Mouse (Mus musculus) gastrocnemius, postnatal 14 days (tissue): Measurements from ENCODE around the gene Foxc1. TPM values are rescaled to one million over a fixed set of nuclear protein-coding genes. Genes with fewer than 3 reads are reported as not detected.
A peak's percentile ranks its signal among the peaks of the same experiment; 100 is the strongest.

Experiments used
- DNase-seq: peaks from one replicate; pipeline ENCODE4 v3.0.0; 2021; ENCODE audit warnings: mixed read lengths
- intact Hi-C: fragments of 180-260 bp; cut with DNase I; formaldehyde crosslinking; loops from one replicate; pipeline ENCODE4 v1.15.1; 2025; ENCODE audit warnings: low total_unique reads
- total RNA-seq, 2 experiments: library from RNA; stranded (reverse); gene quantifications; 2 replicates each; pipeline ENCODE4 v1.2.3; 2021

Gene Foxc1
- total RNA-seq, 2 experiments from 2014 or later, result 1.3 to 1.4 TPM

GRCm38 (mm10) chr13:31803166-31804093 is 3.0 kb upstream of the Foxc1 start:
- intact Hi-C loops, result loop anchor here (5.0 kb wide), 3 partner anchors 414 to 879 kb away; no protein-coding TSS in a partner anchor
- DNase-seq, result no peak

GRCm38 (mm10) chr13:31804571-31804970 is 1.9 kb upstream of the Foxc1 start:
- intact Hi-C loops, result loop anchor here (5.0 kb wide), 3 partner anchors 413 to 878 kb away; no protein-coding TSS in a partner anchor
- DNase-seq, result no peak

GRCm38 (mm10) chr13:31805831-31806427 is 504 bp upstream of the Foxc1 start:
- DNase-seq, result no peak
- intact Hi-C loops, result no loop called here

DNA sequence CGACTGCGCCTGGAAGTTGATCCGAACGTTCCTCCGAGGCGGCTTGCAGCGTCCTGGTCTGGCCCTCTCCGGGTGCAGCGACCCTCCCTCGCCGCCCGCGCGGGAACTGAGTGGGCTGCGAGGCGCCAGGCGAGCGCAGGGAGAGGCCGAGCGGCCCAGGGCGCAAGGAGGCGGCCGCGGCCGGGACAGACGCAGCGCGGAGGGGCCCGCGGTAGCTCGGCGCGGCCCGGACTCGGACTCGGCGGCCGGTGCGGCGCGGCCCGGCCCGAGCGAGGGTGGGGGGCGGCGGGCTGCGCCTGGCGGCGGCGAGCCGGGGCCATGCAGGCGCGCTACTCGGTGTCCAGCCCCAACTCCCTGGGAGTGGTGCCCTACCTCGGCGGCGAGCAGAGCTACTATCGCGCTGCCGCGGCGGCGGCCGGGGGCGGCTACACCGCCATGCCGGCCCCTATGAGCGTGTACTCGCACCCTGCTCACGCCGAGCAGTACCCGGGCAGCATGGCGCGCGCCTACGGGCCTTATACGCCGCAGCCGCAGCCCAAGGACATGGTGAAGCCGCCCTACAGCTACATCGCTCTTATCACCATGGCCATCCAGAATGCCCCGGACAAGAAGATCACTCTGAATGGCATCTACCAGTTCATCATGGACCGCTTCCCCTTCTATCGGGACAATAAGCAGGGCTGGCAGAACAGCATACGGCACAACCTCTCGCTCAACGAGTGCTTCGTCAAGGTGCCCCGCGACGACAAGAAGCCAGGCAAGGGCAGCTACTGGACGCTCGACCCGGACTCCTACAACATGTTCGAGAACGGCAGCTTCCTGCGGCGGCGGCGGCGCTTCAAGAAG is 680 bp downstream of the Foxc1 start:
- peak; percentile 30 for DNase-seq

GRCm38 (mm10) chr13:31807736-31808115 is 1.3 kb downstream of the Foxc1 start:
- DNase-seq, result peak; percentile 19
- intact Hi-C loops, result no loop called here

More for the DNA sequence above, 680 bp downstream of the Foxc1 start:
- intact Hi-C loops, result no loop called here

GRCm38 (mm10) chr13:31808116-31808803 is 1.8 kb downstream of the Foxc1 start:
- intact Hi-C loops, result no loop called here
- DNase-seq, result peak; percentile 56

DNA sequence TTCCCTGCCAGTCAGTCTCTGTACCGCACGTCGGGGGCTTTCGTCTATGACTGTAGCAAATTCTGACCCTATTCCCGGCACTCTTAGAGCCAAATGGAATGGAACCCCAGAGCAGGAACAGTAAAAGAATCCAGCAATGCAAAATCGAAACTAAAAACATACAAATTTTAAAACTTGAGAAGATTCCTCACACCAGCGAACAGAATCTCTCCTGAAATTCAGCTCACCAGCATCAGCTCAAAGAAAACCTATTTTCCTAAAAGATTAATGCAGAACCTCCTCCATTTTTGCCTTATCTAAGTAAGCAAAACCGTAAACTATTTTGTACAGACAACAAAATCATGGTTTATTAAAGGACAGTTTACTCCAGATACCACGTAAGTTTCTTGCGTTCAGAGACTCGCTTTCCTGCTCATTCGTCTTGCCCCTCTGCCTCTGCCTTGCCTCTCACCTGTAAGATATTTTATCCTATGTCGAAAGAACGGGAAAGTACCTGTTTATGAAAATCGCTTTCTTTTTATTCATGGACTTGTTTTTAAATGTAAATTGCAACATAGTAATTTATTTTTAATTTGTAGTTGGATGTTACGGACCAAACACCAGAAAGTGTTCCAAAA is 2.5 kb downstream of the Foxc1 start:
- no peak for DNase-seq
- intact Hi-C loops, result no loop called here

DNA sequence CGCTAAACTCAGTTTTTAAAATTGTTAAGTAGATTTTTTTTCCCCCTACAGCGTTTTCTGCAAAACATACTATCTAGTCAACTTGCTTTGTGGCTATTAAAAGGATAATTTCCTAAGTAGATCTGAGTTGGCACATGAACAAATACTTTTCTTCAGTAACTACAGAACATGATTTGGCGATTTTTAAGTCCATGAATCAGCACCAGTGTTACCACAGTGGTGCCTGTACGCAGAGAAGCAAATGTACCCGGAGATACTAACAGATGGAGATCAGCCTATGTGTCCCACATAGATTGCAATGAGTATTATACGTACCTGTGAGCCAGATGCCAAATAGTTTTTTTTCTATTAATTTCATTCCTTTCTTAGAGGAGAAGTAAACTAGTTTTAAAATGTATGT is 3.3 kb downstream of the Foxc1 start:
- intact Hi-C loops, result no loop called here
- no peak for DNase-seq

DNA sequence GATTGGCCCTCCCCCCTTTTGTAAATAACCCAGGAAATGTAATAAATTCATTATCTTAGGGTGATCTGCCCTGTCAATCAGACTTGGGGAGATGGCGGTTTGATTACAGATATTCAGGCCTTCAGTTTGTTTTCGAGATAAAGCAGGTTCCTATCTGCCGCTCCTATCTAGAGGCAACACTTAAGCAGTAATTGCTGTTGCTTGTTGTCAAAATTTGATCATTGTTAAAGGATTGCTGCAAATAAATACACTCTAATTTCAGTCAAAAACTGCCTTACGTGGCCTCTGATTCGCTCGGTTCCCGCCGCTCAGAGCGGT is 3.9 kb downstream of the Foxc1 start:
- intact Hi-C loops, result no loop called here
- no peak for DNase-seq

DNA sequence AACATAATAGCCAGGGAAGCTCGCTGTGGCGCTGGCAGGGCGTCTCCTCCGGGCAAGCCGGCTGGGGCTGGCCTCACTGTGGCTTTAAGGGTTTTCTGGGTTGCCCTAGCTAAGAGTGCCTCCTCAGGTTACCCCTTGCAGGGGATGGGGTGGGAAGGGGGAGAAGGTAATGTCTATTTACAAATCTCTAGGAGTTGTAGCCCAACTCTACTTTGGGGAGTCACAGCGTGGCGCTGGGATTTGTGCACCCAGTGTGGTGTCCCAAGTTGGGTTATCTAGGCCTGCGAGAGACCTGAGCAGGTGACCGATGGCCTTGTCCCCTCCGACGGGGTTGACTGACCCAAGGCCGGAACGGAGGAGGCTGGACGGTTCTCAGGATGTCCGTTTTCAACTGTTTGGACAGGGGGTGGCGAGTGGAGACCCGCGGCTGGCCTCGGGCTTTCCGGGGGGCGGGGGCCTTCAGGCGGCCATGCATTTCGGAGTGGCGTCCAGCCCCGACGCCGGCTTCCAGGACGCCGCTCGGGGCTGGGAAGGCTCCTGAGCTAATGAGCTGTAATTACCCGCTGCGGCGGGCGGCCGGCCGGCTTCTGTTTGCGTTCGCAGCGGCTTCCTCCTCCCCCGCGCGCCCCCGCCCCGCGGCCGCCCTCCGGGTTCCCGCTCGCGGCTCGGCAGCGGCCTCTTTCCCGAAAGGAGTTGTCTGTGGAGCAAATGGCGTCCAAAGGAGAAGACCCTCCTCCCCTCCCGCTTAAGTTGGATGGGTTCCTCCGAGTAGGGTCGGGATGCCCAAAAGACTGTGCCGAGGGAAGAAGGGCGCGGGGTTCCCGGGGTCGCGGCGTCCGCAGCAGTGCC is 4.5 kb downstream of the Foxc1 start:
- intact Hi-C loops, result no loop called here
- DNase-seq, result no peak

GRCm38 (mm10) chr13:31811542-31812021 is 5.1 kb downstream of the Foxc1 start:
- no peak for DNase-seq
- intact Hi-C loops, result no loop called here

- intact Hi-C loops, result no loop called here
- DNase-seq, result no peak
These were observed 6.3 kb downstream of the Foxc1 start for GRCm38 (mm10) chr13:31812701-31813100.

- no peak for DNase-seq
These were observed 9.1 kb downstream of the Foxc1 start for GRCm38 (mm10) chr13:31815383-31816003.

GRCm38 (mm10) chr13:31818337-31818736 is 11.9 kb downstream of the Foxc1 start:
- intact Hi-C loops, result no loop called here
- DNase-seq, result no peak

More at GRCm38 (mm10) chr13:31815383-31816003, 9.1 kb downstream of the Foxc1 start:
- intact Hi-C loops, result no loop called here

GRCm38 (mm10) chr13:31819664-31820405 is 13.4 kb downstream of the Foxc1 start:
- intact Hi-C loops, result no loop called here
- DNase-seq, result no peak

DNA sequence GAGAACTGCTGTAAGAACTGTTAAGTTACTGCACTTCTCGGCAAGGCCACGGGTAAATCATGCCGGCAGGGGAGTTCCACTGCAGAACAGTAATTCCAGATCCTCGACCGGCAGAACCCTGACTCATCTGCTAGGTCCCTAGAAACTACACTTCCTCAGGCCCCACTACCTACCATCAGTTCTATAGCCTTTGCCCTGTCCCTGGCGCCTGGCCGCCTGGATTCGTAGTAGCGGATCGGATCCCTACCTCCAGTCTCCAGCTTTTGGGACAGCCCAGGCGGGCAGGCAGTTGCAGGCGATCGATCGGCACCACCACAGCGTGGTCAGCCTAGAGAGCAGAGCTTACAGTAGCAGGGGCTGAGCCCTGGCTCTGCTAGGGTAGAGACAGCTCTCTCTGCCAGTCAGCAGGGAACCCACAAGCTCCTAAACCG is 14.2 kb downstream of the Foxc1 start:
- peak; percentile 47 for DNase-seq
- intact Hi-C loops, result no loop called here

DNA sequence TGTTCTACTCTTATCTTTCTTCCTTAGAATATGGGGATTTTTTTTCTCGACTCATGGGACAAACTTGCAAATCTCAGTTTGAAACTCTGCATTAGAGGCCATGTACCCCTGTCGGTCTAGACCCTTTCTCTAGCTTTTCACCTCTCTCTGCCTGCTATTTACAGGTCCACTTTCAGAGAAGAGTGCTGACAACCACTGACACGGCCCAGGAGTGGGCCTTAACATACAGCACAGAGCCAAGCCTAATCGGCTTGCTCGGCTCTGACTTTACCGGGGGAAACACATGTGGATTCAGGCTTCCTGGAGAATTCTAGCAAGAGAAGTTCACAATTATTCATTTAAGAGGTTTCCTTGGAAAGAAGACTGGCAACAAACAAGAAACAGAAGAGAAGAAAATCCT is 14.6 kb downstream of the Foxc1 start:
- intact Hi-C loops, result no loop called here

More for the DNA sequence above, 14.6 kb downstream of the Foxc1 start:
- DNase-seq, result no peak
